Mouse (Mus musculus) cerebellum, adult 2 months (tissue): ENCODE measurements around the gene Slc1a3. TPM values are rescaled to one million over a fixed set of nuclear protein-coding genes. Genes with fewer than 3 reads are reported as not detected.

Experiments used
- DNase-seq, 2 experiments: peaks; one replicate each; pipeline ENCODE4 v3.0.0; 2021
- H3K27ac ChIP-seq: fragments of 200-500 bp; 2 replicates; pipeline ENCODE4 v1.5.1; 2012; ENCODE audit warnings: low read length, control low read depth, inconsistent platforms; ENCODE audit not compliant: insufficient read depth
- H3K27me3 ChIP-seq: fragments of 200-500 bp; 2 replicates; pipeline ENCODE4 v1.6.1; 2012; ENCODE audit warnings: inconsistent platforms, mild to moderate bottlenecking, low read length, moderate library complexity; ENCODE audit not compliant: control insufficient read depth, insufficient read depth
- H3K4me1 ChIP-seq: fragments of 200-500 bp; 2 replicates; pipeline ENCODE4 v1.6.1; 2011; ENCODE audit warnings: low read length; ENCODE audit not compliant: control insufficient read depth, insufficient read depth
- H3K4me3 ChIP-seq: fragments of 200-500 bp; replicated peaks from 2 replicates; pipeline ENCODE3; 2011; ENCODE audit warnings: mild to moderate bottlenecking, low read depth, low read length, control low read depth; ENCODE audit not compliant: insufficient read depth
- CTCF ChIP-seq: fragments of 200-500 bp; IDR thresholded peaks from 2 replicates; pipeline ENCODE4 v1.5.1; 2011; ENCODE audit warnings: low read depth, mild to moderate bottlenecking, control low read depth, low read length, moderate library complexity, borderline replicate concordance; ENCODE audit not compliant: insufficient read depth
- POLR2A ChIP-seq: fragments of 200-500 bp; IDR thresholded peaks from 2 replicates; pipeline ENCODE4 v1.6.1; 2011; ENCODE audit warnings: low read length, control low read depth, borderline replicate concordance; ENCODE audit not compliant: insufficient read depth
- WGBS: fragments of 180-500 bp; shearing (Covaris S2); methylation state at CpG from one replicate; pipeline ENCODE4 v1.1.7; 2018; 5-methylcytosine and 5-hydroxymethylcytosine counted together
- polyA plus RNA-seq: library from polyadenylated mRNA; depleted of rRNA; stranded (reverse); fragments of >200 nt; gene quantifications from 2 replicates; pipeline ENCODE4 v1.2.3, GENCODE M21; 2012

Slc1a3 gene
- polyA plus RNA-seq, 1 experiment, result 373 TPM

- no peak overlapping the region for H3K27ac ChIP-seq
- no peaks in the 10 kb centered on the region for H3K27me3 ChIP-seq
- H3K4me3 ChIP-seq, result no peak overlapping the region
- H3K4me1 ChIP-seq, result no peaks in the 10 kb centered on the region
- TF ChIP-seq POLR2A (no peak), CTCF (no peak)
- DNase-seq, result peak in 1 of 2 experiments; percentile 42
- WGBS, result 58% methylated on average over 10 of the region's 10 CpGs
These were observed 78.2 kb downstream of the Slc1a3 start for GRCm38 (mm10) chr15:8632361-8632760.

GRCm38 (mm10) chr15:8629317-8629831, 81.2 kb downstream of the Slc1a3 start:
- H3K27me3 ChIP-seq, result no peaks in the 10 kb centered on the region
- peak overlapping the region; percentile 45 for H3K4me3 ChIP-seq
- no peaks in the 10 kb centered on the region for H3K4me1 ChIP-seq
- H3K27ac ChIP-seq, result no peak overlapping the region
- DNase-seq, result peak; percentile 79 to 84
- WGBS, result 0% methylated on average over 13 of the region's 13 CpGs
- no peak for TF ChIP-seq POLR2A
- TF ChIP-seq CTCF, result peak; percentile 91

- WGBS, result 88% methylated on average over 8 of the region's 8 CpGs
- H3K27me3 ChIP-seq, result no peaks in the 10 kb centered on the region
- no peak overlapping the region for H3K27ac ChIP-seq
- TF ChIP-seq POLR2A (no peak), CTCF (no peak)
- no peak overlapping the region for H3K4me3 ChIP-seq
- no peak for DNase-seq
- H3K4me1 ChIP-seq, result no peaks in the 10 kb centered on the region
These were observed 82.4 kb downstream of the Slc1a3 start for GRCm38 (mm10) chr15:8628150-8628549.

- peak; percentile 67 to 80 for DNase-seq
- H3K27me3 ChIP-seq, result no peaks in the 10 kb centered on the region
- no peak for TF ChIP-seq POLR2A
- TF ChIP-seq CTCF, result peak; percentile 76
- peak overlapping the region; percentile 61 for H3K4me3 ChIP-seq
- no peak overlapping the region for H3K27ac ChIP-seq
- no peaks in the 10 kb centered on the region for H3K4me1 ChIP-seq
- under 1% methylated on average over 15 of the region's 15 CpGs for WGBS
These were observed 83.4 kb downstream of the Slc1a3 start for GRCm38 (mm10) chr15:8627097-8627537.

GRCm38 (mm10) chr15:8625370-8625769, 85.2 kb downstream of the Slc1a3 start:
- Histone ChIP-seq H3K4me1 (no peaks in the 10 kb centered on the region), H3K27ac (no peak overlapping the region), H3K27me3 (no peaks in the 10 kb centered on the region), H3K4me3 (no peak overlapping the region)
- WGBS, result 45% methylated on average over 7 of the region's 7 CpGs
- DNase-seq, result peak; percentile 14 to 27
- TF ChIP-seq CTCF, result peak; percentile 59
- no peak for TF ChIP-seq POLR2A

- TF ChIP-seq CTCF, result peak; percentile 14; the same call in 1 of the 2 replicates
- TF ChIP-seq POLR2A, result no peak
- H3K4me3 ChIP-seq, result no peak overlapping the region
- H3K4me1 ChIP-seq, result no peaks in the 10 kb centered on the region
- no peaks in the 10 kb centered on the region for H3K27me3 ChIP-seq
- no peak overlapping the region for H3K27ac ChIP-seq
- DNase-seq, result no peak
These were observed 86.7 kb downstream of the Slc1a3 start for GRCm38 (mm10) chr15:8623879-8624278.

- WGBS, result 81% methylated on average over 18 of the region's 18 CpGs
- Histone ChIP-seq H3K27ac (no peak overlapping the region), H3K4me3 (no peak overlapping the region), H3K27me3 (no peaks in the 10 kb centered on the region), H3K4me1 (no peaks in the 10 kb centered on the region)
- TF ChIP-seq CTCF, result no peak
- TF ChIP-seq POLR2A, result no peak
- DNase-seq, result no peak
These were observed 91.0 kb downstream of the Slc1a3 start for GRCm38 (mm10) chr15:8619479-8620026.

- no peak overlapping the region for H3K4me3 ChIP-seq
- WGBS, result 71% methylated on average over 12 of the region's 12 CpGs
- H3K27me3 ChIP-seq, result no peaks in the 10 kb centered on the region
- no peaks in the 10 kb centered on the region for H3K4me1 ChIP-seq
- TF ChIP-seq POLR2A (no peak), CTCF (no peak)
- DNase-seq, result no peak
- no peak overlapping the region for H3K27ac ChIP-seq
These were observed 94.3 kb downstream of the Slc1a3 start for GRCm38 (mm10) chr15:8616290-8616689.
